Mouse (Mus musculus) ES-Bruce4 (cell line): ENCODE measurements around the gene Wwc2. TPM values are rescaled to one million over a fixed set of nuclear protein-coding genes. Genes with fewer than 3 reads are reported as not detected.

Experiments used
- H3K27ac ChIP-seq: 2 replicates; pipeline ENCODE4 v1.5.1; 2012; ENCODE audit warnings: low read length, inconsistent platforms; ENCODE audit not compliant: insufficient read depth
- H3K27me3 ChIP-seq: 2 replicates; pipeline ENCODE4 v1.6.1; 2012; ENCODE audit warnings: mild to moderate bottlenecking, low read length, inconsistent platforms; ENCODE audit not compliant: control insufficient read depth, poor library complexity, insufficient read depth, severe bottlenecking
- H3K36me3 ChIP-seq: 2 replicates; pipeline ENCODE4 v1.6.1; 2012; ENCODE audit warnings: inconsistent platforms, mild to moderate bottlenecking, low read length, moderate library complexity; ENCODE audit not compliant: control insufficient read depth, poor library complexity, insufficient read depth, severe bottlenecking
- H3K4me1 ChIP-seq: one replicate; pipeline ENCODE4 v1.8.1; 2011; ENCODE audit warnings: low read length; ENCODE audit not compliant: control insufficient read depth, insufficient read depth
- H3K4me3 ChIP-seq: 2 replicates; pipeline ENCODE4 v1.5.1; 2011; ENCODE audit warnings: low read depth, mild to moderate bottlenecking, low read length
- H3K9ac ChIP-seq: 2 replicates; pipeline ENCODE4 v1.6.1; 2012; ENCODE audit warnings: low read depth, mild to moderate bottlenecking, inconsistent platforms; ENCODE audit not compliant: poor library complexity, severe bottlenecking
- H3K9me3 ChIP-seq: replicated peaks from 2 replicates; pipeline ENCODE4 v1.6.1; 2012; ENCODE audit warnings: mild to moderate bottlenecking, low read length, inconsistent platforms; ENCODE audit not compliant: control insufficient read depth, poor library complexity, insufficient read depth, severe bottlenecking
- CTCF ChIP-seq: IDR thresholded peaks from one replicate; pipeline ENCODE4 v1.8.1; 2011; ENCODE audit warnings: low read depth, low read length
- EP300 ChIP-seq: IDR thresholded peaks from 2 replicates; pipeline ENCODE4 v1.6.1; 2011; ENCODE audit warnings: low read depth, low read length; ENCODE audit not compliant: insufficient read depth
- POLR2A ChIP-seq: IDR thresholded peaks from one replicate; pipeline ENCODE4 v1.8.1; 2011; ENCODE audit warnings: low read length; ENCODE audit not compliant: insufficient read depth
- polyA plus RNA-seq: library from polyadenylated mRNA; stranded (reverse); fragments of >200 nt; gene quantifications from 2 replicates; pipeline ENCODE4 v1.2.4, GENCODE M21; 2011; ENCODE audit warnings: low read depth; ENCODE audit not compliant: missing spikeins, insufficient read depth, insufficient read length

Gene Wwc2
- polyA plus RNA-seq, 1 experiment, result 42.2 TPM

DNA sequence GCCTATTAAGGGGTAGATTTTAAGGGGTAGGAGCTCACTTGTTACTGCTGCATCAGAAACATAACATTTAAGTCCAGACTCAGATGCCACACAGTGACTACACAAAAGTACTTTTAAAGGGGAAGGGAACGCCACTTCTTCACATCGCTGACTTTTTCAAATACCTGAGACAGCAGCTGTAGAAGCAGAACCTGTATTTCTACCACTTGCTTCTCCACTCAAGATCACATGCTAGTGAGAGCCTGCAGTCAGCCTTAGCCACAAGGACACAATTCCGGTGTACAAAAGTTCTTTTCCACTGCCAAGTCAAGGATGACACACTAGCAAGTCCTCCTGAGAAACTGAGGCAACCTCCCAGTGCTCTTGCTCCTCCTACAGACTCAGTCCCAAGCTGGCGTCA is 33.2 kb downstream of the Wwc2 start:
- no peaks in the 10 kb centered on the region for H3K9me3 ChIP-seq
- no peaks in the 10 kb centered on the region for H3K36me3 ChIP-seq
- no peaks in the 10 kb centered on the region for H3K4me1 ChIP-seq
- no peak for TF ChIP-seq POLR2A
- no peak for TF ChIP-seq CTCF
- no peak for TF ChIP-seq EP300
- H3K9ac ChIP-seq, result no peak overlapping the region
- H3K4me3 ChIP-seq, result no peak overlapping the region
- no peak overlapping the region for H3K27ac ChIP-seq
- H3K27me3 ChIP-seq, result no peaks in the 10 kb centered on the region

DNA sequence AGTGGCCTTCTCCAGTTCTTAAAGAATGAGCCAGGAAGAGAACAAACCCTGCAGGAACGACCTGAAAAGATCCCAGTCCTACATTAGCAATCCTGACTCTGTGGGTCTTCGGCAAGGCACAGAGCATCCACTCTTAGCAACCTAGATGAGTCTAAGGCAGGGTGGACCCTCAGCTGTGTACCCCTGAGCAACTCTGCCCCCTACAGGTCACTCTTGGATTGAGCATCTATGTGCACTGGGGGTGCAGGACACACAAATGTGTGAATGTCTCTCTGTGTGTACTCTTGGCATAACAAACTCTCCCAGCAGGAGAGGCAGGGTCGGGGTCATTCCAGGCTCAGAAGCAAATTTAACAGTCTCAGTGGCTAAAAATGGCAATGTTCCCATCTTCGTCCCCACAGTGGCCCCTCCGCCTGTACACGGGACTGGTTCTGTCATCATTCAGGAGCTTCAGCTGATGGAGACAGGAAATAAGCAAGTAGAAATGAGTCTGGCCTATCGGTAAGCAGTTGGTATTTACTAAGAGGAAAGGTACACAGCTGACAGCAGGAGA is 39.3 kb downstream of the Wwc2 start:
- Histone ChIP-seq H3K27ac (no peak overlapping the region), H3K4me1 (no peaks in the 10 kb centered on the region), H3K4me3 (no peak overlapping the region), H3K9ac (no peak overlapping the region), H3K9me3 (no peaks in the 10 kb centered on the region), H3K36me3 (no peaks in the 10 kb centered on the region), H3K27me3 (no peaks in the 10 kb centered on the region)
- TF ChIP-seq POLR2A (no peak), EP300 (no peak), CTCF (peak; percentile 71)

DNA sequence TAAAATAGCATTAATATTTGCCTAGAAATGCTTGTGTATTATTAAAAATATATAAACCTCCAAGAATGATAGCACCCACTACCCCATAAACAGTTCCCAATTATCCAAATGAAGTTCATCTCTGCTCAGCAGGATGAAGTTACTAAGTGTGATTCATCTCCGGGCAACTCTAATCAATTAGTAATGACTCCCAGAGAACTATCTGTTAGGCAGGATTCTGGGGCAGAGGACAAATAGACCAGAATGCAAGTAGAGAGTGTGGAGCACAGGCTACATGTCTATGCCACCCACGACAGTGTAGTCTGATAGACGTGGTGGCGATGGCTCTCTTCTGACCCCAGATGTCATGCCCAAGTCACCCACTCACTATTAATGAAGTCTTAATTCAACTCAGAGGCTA is 41.9 kb downstream of the Wwc2 start:
- Histone ChIP-seq H3K4me3 (no peak overlapping the region), H3K4me1 (no peaks in the 10 kb centered on the region), H3K27me3 (no peaks in the 10 kb centered on the region), H3K9me3 (no peaks in the 10 kb centered on the region), H3K36me3 (no peaks in the 10 kb centered on the region), H3K9ac (no peak overlapping the region), H3K27ac (no peak overlapping the region)
- TF ChIP-seq CTCF (no peak), EP300 (no peak), POLR2A (no peak)

DNA sequence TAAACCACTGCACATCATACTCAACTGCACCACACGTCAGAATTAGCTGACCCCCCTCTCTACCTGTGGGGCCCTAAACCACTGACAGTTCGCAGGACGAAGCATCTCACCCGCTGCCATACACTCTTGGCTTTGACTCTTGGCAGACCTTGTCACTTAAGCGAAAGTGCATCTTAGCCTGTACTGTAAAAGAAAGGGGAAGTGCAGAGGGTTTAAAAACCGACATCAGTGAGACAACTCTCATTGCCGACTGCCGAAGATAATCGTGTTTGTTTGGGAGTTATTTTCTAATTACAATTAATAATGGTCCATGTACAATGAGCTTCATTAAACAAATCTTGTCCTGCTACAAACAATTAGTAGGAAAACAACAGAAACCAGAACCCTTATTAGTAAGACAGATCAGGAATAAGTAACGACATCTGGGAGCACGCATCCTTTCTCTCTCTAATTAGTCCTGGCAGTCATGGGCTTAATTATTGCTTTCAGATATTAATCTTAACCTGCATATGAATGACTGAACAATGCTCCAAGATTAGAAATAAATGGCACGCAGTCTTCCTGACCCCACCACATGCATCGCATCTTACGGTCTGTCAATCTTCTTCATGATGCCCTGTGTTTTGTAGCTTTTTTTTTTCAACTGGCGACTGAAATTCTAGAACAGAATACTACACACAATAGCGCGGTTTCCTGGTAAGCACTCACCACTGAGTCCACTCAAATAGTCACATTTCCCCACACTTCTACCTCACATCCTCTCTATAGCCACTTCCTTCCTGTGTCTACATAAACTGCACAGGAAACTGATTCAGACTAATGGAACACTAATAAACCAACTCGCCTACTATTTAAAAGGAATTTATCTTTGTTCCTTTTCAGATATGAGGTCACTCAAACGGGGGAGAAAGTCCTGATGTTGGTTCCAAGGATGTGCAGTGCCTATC is 42.8 kb downstream of the Wwc2 start:
- H3K27me3 ChIP-seq, result no peaks in the 10 kb centered on the region
- H3K4me3 ChIP-seq, result no peak overlapping the region
- no peak overlapping the region for H3K27ac ChIP-seq
- no peak overlapping the region for H3K9ac ChIP-seq
- no peaks in the 10 kb centered on the region for H3K4me1 ChIP-seq
- H3K9me3 ChIP-seq, result no peaks in the 10 kb centered on the region
- TF ChIP-seq EP300 (no peak), CTCF (no peak), POLR2A (no peak)
- no peaks in the 10 kb centered on the region for H3K36me3 ChIP-seq

DNA sequence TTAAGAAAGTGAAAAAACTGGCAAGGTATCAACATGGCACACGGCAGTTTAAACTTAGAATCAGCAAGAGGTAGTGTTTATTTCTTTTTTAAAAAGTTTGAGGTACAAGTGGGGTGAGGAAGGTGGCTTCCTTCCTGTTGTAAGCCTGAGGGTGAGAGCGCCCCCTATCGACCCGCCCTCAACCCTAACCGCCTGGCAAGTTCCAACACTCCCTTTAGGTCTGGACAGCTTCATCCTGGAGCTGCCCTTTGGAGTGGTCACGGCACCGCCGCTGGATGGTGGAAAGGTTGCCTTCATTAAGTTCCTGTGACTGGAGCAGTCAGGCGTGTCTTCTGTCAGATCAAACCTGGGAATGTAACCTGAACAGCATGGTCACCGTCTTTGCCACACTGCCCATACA is 47.7 kb downstream of the Wwc2 start:
- H3K4me3 ChIP-seq, result no peak overlapping the region
- H3K4me1 ChIP-seq, result no peaks in the 10 kb centered on the region
- H3K27me3 ChIP-seq, result no peaks in the 10 kb centered on the region
- peak; percentile 79 for TF ChIP-seq CTCF
- TF ChIP-seq EP300, result no peak
- no peak overlapping the region for H3K9ac ChIP-seq
- no peaks in the 10 kb centered on the region for H3K36me3 ChIP-seq
- no peaks in the 10 kb centered on the region for H3K9me3 ChIP-seq
- H3K27ac ChIP-seq, result no peak overlapping the region

DNA sequence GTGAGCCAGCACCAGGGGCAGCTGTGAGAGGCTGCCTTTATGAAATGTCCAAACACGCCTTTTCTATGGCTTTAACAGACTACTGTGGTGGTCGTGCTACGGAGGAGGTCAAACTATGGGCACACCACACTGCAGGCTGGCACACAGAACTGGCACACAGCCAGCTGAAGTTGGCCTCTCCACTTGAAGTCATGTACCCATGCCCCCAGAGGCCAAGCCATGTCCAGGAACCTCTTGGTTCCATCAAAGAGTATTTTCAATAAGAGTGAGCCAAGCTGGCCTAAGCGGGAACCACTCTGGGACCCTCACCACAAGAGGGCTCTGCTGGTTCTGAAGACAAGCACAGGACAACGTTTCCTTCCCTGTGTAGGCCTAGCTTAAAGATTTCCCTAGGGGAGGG is 49.7 kb downstream of the Wwc2 start:
- Histone ChIP-seq H3K9me3 (no peaks in the 10 kb centered on the region), H3K9ac (no peak overlapping the region), H3K36me3 (no peaks in the 10 kb centered on the region), H3K27ac (no peak overlapping the region), H3K4me3 (no peak overlapping the region), H3K27me3 (no peaks in the 10 kb centered on the region), H3K4me1 (no peaks in the 10 kb centered on the region)
- TF ChIP-seq CTCF (peak; percentile 36), EP300 (no peak)
